Mouse (Mus musculus) E14TG2a.4 (cell line): ENCODE data around the gene 9130213A22Rik.

Experiments used
- CTCF ChIP-seq: conservative IDR thresholded peaks from 2 replicates; pipeline ENCODE4 v1.5.1; 2014; ENCODE audit warnings: low read length
- NANOG ChIP-seq: IDR thresholded peaks from 2 replicates; pipeline ENCODE4 v1.6.1; 2014; ENCODE audit warnings: borderline replicate concordance, low read length, mixed read lengths
- POU5F1 ChIP-seq: IDR thresholded peaks from 2 replicates; pipeline ENCODE4 v1.6.1; 2014; ENCODE audit warnings: low read length, borderline replicate concordance

DNA sequence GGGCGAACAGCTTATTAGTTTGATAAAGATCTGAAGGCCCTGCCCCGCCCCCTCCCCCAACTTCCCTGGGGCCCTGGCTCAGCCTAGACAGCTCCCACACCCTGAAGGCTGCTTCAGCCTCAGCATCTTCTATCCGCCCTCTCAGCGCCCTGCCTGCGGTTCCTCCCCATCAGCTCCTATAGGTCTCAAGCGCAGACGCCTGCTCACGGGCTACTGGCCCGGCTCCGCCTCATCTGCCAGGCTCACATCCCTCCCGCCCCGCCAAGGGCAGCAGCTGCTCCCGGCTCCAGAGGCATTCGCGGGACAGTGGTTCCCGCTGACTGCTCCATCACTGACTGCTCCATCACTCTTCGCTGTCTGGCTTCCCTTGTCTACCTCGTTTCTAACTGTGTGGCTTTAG is 34.4 kb upstream of the 9130213A22Rik start, which contains the start of gene Alox12b:
- no peak for TF ChIP-seq CTCF
- TF ChIP-seq NANOG, result no peak
- no peak for TF ChIP-seq POU5F1
